14 mouse cellular contexts compared by ENCODE assay signal in the genomic region with DNA sequence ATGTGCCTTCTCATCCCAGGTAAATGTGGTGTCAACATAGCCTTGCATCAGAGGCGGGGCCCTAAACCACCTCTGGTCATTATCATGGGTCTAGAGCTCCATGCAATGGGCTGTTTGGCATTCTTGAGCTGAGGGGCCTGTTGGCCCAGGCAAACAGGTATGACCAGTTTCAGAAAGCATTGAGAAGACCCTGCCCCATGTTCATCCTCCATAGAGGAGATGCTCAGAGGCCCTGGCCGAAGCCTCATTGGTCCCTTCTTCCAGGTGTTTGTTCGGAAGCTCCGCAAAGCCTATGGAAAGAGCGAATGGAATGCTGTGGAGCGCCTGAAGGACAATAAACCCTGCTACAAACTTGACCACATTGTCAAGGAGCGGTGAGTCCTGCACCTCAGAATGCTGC. TPM values are rescaled to one million over a fixed set of nuclear protein-coding genes. Genes with fewer than 3 reads are reported as not detected.
DNase-seq lines count a peak whose midpoint lies in the region.
"Had no signal": no experiment of that assay in that cellular context is flagged by ENCODE, and none has a peak within 500 bp of the region (broad histone marks: within the 10 kb centered on the region; RNA-seq: fewer than 3 reads in every experiment).

No protein-coding gene starts in this region.

- intact Hi-C loops in heart, postnatal 10 days (cut with DNase I): no loop called here

- DNase-seq in heart, adult 11 months: peak; percentile 76
- DNase-seq in heart, postnatal 10 days: no peak
- DNase-seq in kidney, adult 9 months: peak; percentile 1
- no peak for DNase-seq in kidney, postnatal 4 days
- DNase-seq in testis, postnatal 10 days (ENCODE audit: low spot score): peak; percentile 33
- no peak for DNase-seq in testis, postnatal 14 days (ENCODE audit: low spot score)
- DNase-seq: adrenal gland, adult 2 months; adrenal gland, postnatal 14 days; cerebellum, adult 11 months; heart, adult 2 months had no signal

RNA-seq across cellular contexts. Expression of gene 4930556J24Rik, which starts 6.2 kb away (rescaled TPM):
- not detected for total RNA-seq in heart, postnatal 10 days (2021)
- total RNA-seq: adrenal gland, adult 2 months; adrenal gland, postnatal 14 days; gastrocnemius, adult 8-10 months; gastrocnemius, postnatal 25 days; heart, adult 2 months; heart, postnatal 25 days; hematopoietic stem cell, adult 5-6 weeks had no signal

RNA-seq across cellular contexts. Expression of gene Pes1, which starts 6.6 kb away (rescaled TPM):
- 10 to 100 TPM; 31.8 to 34.0 TPM for total RNA-seq in heart, postnatal 10 days (2021)

RNA-seq across cellular contexts. Expression of gene Gal3st1, which starts 13.1 kb away (rescaled TPM):
- under 1 TPM; 0.12 to 0.36 TPM for total RNA-seq in heart, postnatal 10 days (2021)

RNA-seq across cellular contexts. Expression of gene Tcn2, which starts 38.4 kb away (rescaled TPM):
- total RNA-seq in heart, postnatal 10 days (2021): 10 to 100 TPM; 50.3 to 50.9 TPM

RNA-seq across cellular contexts. Expression of gene Slc35e4, which starts 55.9 kb away (rescaled TPM):
- 1 to 10 TPM; 4.3 to 4.7 TPM for total RNA-seq in heart, postnatal 10 days (2021)

Comparison
In these comparisons a context has a peak if more than half of its experiments do, and no peak if none do; other contexts are left out.
1. DNase-seq: peak in heart, adult 11 months (single experiment), kidney, adult 9 months (single experiment) and testis, postnatal 10 days (single experiment); none in heart, postnatal 10 days (0 of 2), kidney, postnatal 4 days (0 of 2) and testis, postnatal 14 days (single experiment).